Mouse (Mus musculus): ENCODE measurements around the gene Canx.
"Not testable (repeated sequence)": the region's sequence is repeated elsewhere in the genome, so short reads cannot be mapped to it uniquely, and the experiment has no call there.

The Canx gene

DNA sequence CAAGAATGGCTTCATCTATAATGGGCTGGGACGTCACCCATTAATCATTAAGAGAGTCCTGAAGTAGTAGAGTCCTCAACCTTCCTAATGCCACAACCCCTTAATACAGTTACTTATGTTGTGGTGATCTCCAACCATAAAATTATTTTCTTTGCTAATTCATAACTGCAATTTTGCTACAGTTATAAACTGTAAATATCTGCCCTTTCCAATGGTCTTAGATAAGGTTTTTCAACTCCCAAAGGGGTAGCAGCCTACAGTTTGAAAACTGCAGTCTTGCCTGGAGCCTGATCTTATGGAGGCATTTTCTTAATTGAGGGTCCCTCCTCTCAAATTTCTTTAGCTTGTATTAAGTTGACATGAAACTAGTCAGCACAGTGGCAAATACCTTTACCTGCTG lies 3.9 kb upstream of the Canx start:
- DNase-seq: no peak

DNA sequence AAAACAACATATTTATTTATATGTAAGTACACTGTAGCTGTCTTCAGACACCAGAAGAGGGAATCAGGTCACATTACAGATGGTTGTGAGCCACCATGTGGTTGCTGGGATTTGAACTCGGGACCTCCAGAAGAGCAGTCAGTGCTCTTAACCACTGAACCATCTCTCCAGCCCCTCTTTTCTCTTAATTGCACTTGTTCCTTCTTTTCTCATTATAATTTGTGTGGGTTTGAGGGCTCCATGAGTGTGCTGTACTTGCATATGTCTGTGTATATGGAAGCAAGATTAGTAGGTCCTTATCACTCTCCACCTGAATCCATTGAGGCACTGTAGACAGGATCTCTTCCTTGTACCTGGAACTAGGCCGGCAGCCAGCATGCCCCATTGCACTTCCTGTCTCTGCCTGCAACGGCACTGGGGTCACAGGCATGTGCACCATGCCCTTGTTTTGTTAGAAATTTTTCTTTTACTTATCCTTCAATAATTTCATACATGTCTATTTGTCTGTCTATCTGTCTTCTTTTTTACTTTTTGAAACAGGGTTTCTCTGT lies 2.7 kb upstream of the Canx start:
- no peak for DNase-seq

DNA sequence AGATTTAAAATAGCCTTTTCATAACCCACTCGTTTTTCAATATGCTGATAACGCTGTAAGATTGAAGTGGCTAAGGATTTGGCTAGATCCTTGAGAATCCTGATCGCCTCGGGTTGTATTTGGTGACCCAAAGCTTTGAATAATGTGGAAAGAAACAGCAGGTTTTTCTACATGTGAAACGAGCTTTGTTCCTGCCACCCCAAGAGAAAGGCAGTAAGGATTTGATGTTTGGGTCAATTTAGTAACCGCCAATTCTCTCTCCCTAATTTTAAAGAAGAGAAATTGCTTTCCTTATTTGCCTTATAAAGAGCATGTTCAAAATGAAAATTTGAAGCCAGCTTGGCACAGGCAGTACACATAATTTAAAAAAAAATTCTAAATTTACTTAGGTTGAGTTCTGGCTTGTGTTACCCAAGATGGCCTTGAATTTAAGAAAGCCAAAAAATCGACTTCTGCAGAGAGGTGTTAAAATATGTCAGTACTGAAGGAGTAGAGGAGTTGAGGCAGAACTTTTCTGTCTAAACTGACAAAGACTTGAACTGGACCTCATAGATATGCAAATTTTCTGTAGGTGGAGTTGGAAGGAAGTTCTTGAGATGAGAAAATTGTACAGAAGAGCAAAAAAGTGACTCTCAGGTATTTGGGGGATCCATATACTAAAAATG lies 961 bp upstream of the Canx start:
- no peak for DNase-seq

DNA sequence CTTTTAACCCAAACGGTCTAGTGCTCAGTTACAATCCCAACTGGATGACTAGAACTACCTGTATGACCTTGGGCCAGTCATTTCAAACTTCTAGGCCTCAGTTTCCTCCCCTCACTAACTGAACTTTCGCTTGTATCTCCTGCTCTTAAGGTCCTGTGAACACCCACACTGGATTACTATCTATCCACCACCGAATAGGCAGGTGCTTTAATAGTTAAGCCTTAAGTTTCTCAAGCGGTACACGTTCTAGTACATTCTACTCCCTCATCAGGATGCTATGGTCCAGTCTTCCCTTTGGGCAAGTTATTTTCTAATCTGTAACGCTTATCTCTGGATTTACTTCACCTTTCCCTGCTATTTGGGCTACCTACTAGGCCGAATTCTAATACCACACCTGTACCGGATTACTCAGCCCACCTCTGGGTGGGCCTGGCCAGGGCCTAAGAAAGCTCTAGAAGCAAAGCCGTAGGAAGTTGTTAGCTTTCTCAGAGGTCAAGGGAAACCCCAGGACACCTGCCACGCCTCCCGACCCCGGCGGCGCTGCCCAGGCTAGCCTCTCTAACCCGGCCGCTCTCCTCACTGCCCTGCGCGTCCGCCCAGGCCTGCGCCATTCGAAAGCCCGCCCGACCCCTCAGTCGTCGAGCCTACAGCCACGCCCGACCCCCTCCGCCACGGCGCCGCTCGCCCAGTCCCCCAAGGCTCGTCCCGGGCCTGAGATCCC lies 562 bp downstream of the Canx start:
- DNase-seq: no peak

- no peak for DNase-seq
These were observed 1.6 kb downstream of the Canx start for GRCm38 (mm10) chr11:50323843-50324242.

- no peak for DNase-seq
These were observed 3.1 kb downstream of the Canx start for GRCm38 (mm10) chr11:50322345-50322744.

DNA sequence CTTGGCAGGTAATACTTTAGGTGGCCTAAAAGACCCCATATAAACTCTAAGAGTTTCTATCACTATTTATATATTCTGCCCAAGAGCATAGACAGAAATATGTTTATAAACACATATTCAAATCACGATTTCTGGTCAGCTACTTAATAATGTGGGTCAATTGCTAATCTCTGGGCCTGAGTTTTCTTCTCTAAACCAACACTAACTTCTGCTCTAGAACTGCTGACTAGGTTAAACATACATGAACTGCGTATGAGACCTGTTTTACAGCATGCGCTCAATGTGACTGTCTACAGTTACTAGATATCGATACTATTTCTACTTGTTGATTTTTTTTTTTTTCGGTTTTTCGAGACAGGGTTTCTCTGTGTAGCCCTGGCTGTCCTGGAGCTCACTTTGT lies 4.2 kb downstream of the Canx start:
- no peak for DNase-seq

- not testable (repeated sequence) for DNase-seq
These were observed 6.1 kb downstream of the Canx start for GRCm38 (mm10) chr11:50319343-50319742.

DNA sequence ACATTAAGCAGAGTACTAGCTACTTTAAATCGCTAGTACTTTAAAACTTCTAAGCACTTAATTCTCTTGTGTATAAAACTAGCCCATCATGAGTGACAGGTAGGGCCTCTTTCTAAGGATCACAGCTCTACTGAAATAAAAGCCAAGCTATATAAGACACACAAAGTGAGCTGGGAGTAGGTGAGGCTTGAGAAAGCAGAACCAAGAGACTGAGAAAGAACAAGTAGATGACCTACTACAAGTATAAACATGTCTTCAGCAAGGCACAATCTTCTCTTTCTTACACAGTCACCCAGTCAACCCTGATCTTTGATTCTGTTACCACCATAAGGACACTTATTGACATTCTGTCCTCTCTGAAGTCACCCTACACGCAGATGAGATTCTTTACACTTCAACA lies 12.7 kb downstream of the Canx start:
- DNase-seq: no peak

GRCm38 (mm10) chr11:50303406-50303805 lies 22.1 kb downstream of the Canx start:
- no peak for DNase-seq

DNA sequence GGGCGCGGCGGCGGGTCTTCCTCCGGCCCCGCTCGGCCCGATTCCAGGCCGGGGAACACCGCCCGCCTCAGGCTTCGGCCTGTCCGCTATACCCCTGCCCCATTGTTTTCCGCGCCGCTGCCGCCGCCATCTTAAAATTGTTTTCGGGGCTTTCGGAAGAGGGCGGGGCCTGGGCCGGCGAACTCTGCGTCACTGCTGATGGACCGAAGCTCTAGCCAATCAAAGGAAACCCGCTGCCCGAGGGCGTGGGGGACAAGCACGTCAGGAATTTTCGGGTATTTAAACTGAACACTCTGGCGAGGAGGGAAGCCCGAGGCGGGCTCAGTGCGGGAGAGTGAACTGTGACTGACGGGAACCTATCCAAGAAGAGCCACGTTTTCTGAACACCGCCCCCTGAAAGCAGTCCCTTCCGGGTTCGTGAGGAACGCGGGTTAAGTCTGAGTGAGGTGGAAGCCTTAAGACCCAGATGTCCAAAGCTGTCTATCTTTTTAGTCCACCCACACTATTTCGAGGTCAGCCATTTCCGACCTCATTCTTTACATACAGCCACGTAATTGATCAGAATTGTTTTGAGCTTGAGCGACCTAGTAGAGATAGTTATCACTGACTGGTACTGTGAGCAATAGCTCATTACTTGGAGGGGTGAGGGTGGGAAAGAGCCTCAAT lies 33.1 kb downstream of the Canx start, which contains the start of gene Maml1:
Maml1 (minus strand) TSS at position 122 of the 666 bp plus-strand sequence.
- peak; percentile 96 for DNase-seq

- DNase-seq: no peak
These were observed 33.9 kb downstream of the Canx start for GRCm38 (mm10) chr11:50291321-50292165.

DNA sequence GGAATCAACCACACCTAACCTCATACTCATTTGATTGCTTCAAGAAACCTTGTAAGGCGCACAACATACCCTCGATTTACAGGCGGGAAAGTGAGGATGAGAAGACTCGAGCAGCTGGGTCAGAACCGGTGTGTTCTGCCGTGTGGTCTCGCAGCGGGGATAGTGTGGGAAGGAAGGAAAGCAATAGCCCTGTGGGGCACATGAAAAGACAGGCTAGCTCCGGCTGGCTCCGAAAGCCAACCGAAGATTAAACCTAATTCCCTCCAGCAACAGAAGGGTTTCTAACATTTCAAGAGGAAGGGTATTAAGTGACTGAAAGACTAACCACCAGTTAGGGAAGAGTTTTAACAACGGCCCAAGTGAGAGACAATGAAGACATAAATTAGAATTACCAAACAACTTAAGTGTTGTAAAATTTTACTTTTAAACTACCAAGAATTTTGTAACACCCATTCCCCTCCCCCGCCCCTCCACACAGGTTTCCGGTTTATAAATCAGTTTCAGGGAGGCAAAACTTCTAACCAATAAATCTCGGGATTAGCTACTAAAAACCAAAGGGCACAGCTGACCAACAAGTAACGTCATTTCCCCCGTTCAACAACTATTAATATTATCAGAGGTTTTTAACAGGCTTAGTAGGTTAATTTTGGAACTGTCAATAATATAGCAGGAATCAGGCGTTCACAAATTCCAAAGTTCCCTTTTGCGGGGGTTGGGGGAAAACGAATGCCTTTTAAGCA lies 34.8 kb downstream of the Canx start:
- DNase-seq: no peak

DNA sequence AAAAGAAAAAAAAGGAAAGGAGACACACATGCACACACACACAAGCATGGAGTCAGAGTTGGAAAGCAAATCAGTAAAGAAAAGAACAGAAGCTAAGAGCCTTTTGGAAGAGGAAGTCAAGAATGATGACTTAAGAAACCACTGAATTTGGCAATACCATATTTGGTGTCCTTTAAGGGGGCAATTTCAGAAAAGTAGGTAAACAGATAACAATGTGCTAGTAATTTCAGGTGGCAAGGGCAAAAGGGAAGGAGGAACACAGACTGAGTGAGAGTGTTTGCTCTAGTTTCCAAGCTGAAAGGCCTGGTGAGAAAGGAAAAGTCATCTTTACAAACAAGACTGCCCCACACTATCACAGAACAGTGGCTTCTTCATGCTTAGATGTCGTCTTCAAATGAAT lies 39.0 kb downstream of the Canx start:
- DNase-seq: no peak

GRCm38 (mm10) chr11:50285696-50286095 lies 39.8 kb downstream of the Canx start:
- no peak for DNase-seq

DNA sequence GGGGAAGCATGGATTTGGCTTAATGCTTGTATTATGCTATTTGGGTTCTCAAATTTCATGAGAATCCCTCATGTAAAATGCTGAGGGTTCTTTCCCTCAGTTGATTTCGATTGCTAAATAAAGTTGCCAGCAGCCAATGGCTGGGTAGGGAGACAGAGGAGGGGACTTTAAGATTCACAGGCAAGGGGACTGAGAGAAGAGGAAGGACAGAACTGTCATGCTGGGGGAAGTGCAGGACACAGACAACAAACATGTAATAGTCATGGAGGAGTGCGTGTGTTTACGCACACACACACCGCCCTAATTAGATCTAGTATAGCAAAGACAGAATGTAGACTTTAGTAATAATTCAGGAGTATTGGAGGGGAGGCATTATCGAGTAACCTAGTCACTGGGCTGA lies 40.2 kb downstream of the Canx start:
- no peak for DNase-seq

DNA sequence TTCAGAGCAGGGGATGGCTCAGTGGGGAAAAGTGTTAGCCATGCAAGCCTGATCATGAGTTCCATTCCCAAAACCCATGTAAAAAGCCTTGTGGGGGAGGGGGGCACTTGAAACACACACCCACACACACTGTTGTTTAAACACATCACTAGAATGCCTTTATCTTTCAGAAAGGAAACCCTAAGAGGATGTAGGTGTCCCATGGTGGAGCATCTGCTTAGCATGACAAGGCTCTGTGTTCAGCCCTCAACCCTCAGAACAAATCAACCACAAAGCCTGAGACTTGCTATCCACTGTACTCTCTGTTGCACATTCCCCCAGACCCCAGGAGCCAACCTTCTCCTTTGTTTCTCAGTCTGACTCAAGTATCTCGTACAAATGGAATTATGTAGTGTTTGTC lies 45.4 kb downstream of the Canx start:
- no peak for DNase-seq

DNA sequence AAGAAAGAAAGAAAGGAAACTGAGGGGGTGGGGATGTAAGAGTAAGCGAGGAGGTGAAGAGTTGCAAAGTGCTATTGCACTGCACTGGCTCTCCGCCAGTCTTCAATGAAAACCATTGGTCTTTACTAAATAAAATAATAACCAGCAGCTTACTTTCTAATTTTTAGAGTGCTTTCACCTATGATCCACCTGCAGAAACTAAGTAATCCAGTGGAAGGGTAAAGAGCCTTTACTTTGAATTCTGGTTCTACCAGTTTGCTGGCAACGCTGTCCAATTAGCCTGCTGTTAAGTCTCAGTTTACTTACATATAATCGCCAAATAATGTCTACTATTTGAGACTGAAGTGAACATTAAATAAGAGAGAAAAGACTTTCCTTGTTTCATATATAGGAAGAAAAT lies 46.5 kb downstream of the Canx start:
- DNase-seq: no peak

- no peak for DNase-seq
These were observed 47.8 kb downstream of the Canx start for GRCm38 (mm10) chr11:50277706-50278105.

DNA sequence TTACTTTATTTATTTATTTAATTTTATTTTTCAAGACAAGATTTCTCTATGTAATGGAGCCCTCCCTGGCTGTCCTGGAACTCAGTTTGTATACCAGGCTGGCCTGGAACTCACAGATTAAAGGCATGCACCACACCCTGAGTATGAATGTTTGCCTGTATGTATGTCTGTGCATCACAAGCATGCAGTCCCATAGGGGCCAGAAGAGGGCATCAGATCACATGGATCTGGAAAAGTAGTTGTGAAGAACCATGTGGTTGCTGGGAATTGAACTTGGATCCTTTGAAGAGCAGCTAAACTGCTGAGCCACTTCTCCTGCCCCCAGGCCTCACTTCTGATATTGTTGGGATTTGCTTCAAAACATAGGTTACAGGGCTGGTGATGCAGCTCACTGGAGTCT lies 48.4 kb downstream of the Canx start:
- DNase-seq: no peak

DNA sequence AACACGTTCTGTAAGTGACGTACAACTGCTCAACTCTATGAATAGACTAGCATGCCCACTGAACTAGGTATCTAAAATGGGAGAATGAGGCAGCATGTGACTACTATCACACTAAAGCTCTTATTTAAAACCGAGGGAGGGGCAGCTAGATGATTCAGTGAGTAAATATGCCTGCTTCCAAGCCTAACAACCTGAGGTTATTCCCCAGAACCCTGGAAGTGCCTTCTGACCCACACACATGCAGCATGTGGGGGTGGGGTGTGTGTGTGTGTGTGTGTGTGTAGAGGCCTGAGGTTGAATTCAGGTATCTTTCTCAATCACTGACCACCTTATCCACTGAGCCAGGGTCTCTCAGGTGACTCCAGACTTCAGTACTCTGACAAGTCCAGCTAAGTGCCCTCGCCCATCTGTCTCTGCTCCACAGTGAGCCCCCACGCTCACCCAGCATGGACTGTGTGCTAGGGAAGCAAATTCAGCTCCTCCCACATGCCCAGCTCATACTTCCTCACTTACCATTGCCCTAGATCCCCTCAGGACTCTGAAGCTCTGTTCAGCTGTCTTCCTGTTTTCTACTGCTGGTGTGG lies 49.8 kb downstream of the Canx start:
- no peak for DNase-seq

- DNase-seq: no peak
These were observed 50.4 kb downstream of the Canx start for GRCm38 (mm10) chr11:50275077-50275476.

All from cerebellum, adult 8-10 months (tissue).